Mouse (Mus musculus) embryonic facial prominence, embryonic 13.5 days (tissue): Measurements from ENCODE around the gene Pold4. TPM values are rescaled to one million over a fixed set of nuclear protein-coding genes. Genes with fewer than 3 reads are reported as not detected.

Experiments
- microRNA-seq: library from miRNA; unstranded; fragments of <30 nt; microRNA quantifications from one replicate; pipeline ENCODE4, GENCODE M21; 2016
- polyA plus RNA-seq: library from polyadenylated mRNA; unstranded; fragments of >200 nt; fragmentation: Nextera tagmentation; extraction: Ambion mirVana; gene quantifications from 2 replicates; pipeline ENCODE4 v1.2.1, GENCODE M21; 2015

The Pold4 gene
- polyA plus RNA-seq, 1 experiment from 2014 or later = 21.2 TPM

Small RNAs within 50 kb of the gene (microRNA-seq; reads per million reads assigned to microRNA genes)
- not detected for gene Gm26115
- not detected for gene Mir6985

Other genes with a start within 250 kb of the Pold4 start
- 3.1 and 3.7 TPM in 2 replicates for gene Acy3, start 245.3 kb upstream of the Pold4 start, polyA plus RNA-seq
- not detected in 2 replicates for gene Tbx10, start 239.1 kb upstream of the Pold4 start, polyA plus RNA-seq
- 36.5 and 37.8 TPM in 2 replicates for gene Nudt8, start 231.3 kb upstream of the Pold4 start, polyA plus RNA-seq
- gene Gm49405, start 231.3 kb upstream of the Pold4 start, polyA plus RNA-seq = 5.6 and 6.5 TPM in 2 replicates
- 7.3 and 8.1 TPM in 2 replicates for gene Doc2g, start 228.6 kb upstream of the Pold4 start, polyA plus RNA-seq
- gene Ndufv1, start 219.1 kb upstream of the Pold4 start, polyA plus RNA-seq = 178 and 206 TPM in 2 replicates
- gene Gstp1, start 193.9 kb upstream of the Pold4 start, polyA plus RNA-seq = 535 and 609 TPM in 2 replicates
- gene Gstp2, start 185.9 kb upstream of the Pold4 start, polyA plus RNA-seq = 1.2 and 3.4 TPM in 2 replicates
- 0.32 and 0.41 TPM in 2 replicates for gene Gstp3, start 172.3 kb upstream of the Pold4 start, polyA plus RNA-seq
- not detected in 2 replicates for gene Cabp2, start 150.3 kb upstream of the Pold4 start, polyA plus RNA-seq
- gene Cdk2ap2, start 134.7 kb upstream of the Pold4 start, polyA plus RNA-seq = 55.6 and 62.3 TPM in 2 replicates
- 6.4 and 8.3 TPM in 2 replicates for gene Pitpnm1, start 131.9 kb upstream of the Pold4 start, polyA plus RNA-seq
- gene Aip, start 106.0 kb upstream of the Pold4 start, polyA plus RNA-seq = 97.6 and 107 TPM in 2 replicates
- gene Gpr152, start 92.1 kb upstream of the Pold4 start, polyA plus RNA-seq = not detected in 2 replicates
- gene Cabp4, start 87.9 kb upstream of the Pold4 start, polyA plus RNA-seq = not detected in 2 replicates
- 129 and 150 TPM in 2 replicates for gene Coro1b, start 83.3 kb upstream of the Pold4 start, polyA plus RNA-seq
- 2.8 and 3.0 TPM in 2 replicates for gene Ptprcap, start 78.3 kb upstream of the Pold4 start, polyA plus RNA-seq
- 65.5 and 69.6 TPM in 2 replicates for gene Rps6kb2, start 68.5 kb upstream of the Pold4 start, polyA plus RNA-seq
- gene Carns1, start 56.4 kb upstream of the Pold4 start, polyA plus RNA-seq = 1.7 and 3.0 TPM in 2 replicates
- gene Tbc1d10c, start 40.6 kb upstream of the Pold4 start, polyA plus RNA-seq = 1.8 and 3.1 TPM in 2 replicates
- 788 and 789 TPM in 2 replicates for gene Ppp1ca, start 39.8 kb upstream of the Pold4 start, polyA plus RNA-seq
- gene Rad9a, start 30.2 kb upstream of the Pold4 start, polyA plus RNA-seq = 34.1 and 37.3 TPM in 2 replicates
- gene Clcf1, start 17.7 kb upstream of the Pold4 start, polyA plus RNA-seq = 11.1 and 11.5 TPM in 2 replicates
- gene AC109138.7, start 17.5 kb upstream of the Pold4 start, polyA plus RNA-seq = not detected in 2 replicates
- 17.4 and 20.3 TPM in 2 replicates for gene Ssh3, start 37.3 kb downstream of the Pold4 start, polyA plus RNA-seq
- gene Ankrd13d, start 51.2 kb downstream of the Pold4 start, polyA plus RNA-seq = 12.6 and 13.5 TPM in 2 replicates
- 17.0 and 19.6 TPM in 2 replicates for gene Grk2, start 74.3 kb downstream of the Pold4 start, polyA plus RNA-seq
- gene Kdm2a, start 166.4 kb downstream of the Pold4 start, polyA plus RNA-seq = 53.6 and 59.4 TPM in 2 replicates
- 39.2 and 42.7 TPM in 2 replicates for gene Rhod, start 207.5 kb downstream of the Pold4 start, polyA plus RNA-seq
- 2.0 and 2.3 TPM in 2 replicates for gene Syt12, start 245.5 kb downstream of the Pold4 start, polyA plus RNA-seq